ENCODE assay signal across 8 mouse cellular contexts in the genomic region with DNA sequence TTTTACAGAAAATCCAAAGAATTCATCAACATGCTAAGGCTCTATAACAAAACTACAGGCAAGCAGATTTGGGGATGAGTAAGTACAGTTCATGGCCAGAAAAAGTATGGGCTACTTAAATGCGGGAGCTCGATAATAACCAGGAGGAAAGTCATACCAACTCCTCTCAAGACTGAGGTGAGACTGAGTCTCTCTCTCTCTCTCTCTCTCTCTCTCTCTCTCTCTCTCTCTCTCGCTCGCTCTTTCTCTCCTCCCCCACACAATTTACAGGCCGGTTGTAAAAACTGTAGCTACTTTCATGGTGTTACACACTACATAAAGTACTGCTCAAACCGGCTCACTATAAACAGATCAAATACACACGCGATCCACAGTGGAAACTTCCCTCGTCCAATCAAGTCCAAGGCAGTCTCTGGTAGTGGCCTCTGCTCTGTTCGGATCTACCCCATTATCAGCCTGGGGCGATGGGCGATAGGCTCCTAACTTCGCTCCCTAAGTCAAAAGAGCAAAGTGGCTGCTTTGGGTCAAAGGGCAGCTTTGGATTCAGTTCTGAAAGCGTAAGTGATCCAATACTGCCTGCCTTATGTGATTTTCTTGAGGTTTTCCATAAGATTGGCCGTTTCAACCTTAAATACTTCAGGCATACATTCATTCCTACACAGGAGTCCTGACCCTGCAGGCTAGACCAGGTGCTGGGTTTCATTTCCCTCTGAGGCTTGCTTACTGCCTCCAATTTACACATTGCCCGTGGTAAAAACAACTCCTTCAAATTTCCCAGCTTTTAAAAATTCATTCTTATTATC. TPM values are rescaled to one million over a fixed set of nuclear protein-coding genes. Genes with fewer than 3 reads are reported as not detected.
DNase-seq lines count a peak whose midpoint lies in the region; ATAC-seq and TF ChIP-seq lines count a peak whose summit lies in the region.

No protein-coding gene starts in this region.

- H3K4me2 ChIP-seq in heart, embryonic 16.5 days (ENCODE audit: low read depth, low read length) = peak overlapping the region; percentile 92
- peak overlapping the region; percentile 72 for H3K4me2 ChIP-seq in liver, postnatal 0 days (ENCODE audit: low read depth, low read length)

- no peaks in the 10 kb centered on the region for H3K36me3 ChIP-seq in ES-Bruce4 (ENCODE audit: control insufficient read depth, insufficient read depth, low read length, poor library complexity, severe bottlenecking)
- H3K36me3 ChIP-seq in heart, embryonic 16.5 days (ENCODE audit: control insufficient read depth, insufficient read depth) = no peaks in the 10 kb centered on the region
- peaks cover 4% of the 10 kb centered on the region for H3K36me3 ChIP-seq in liver, postnatal 0 days (replicated peaks; ENCODE audit: insufficient read depth, low read length)
- H3K36me3 ChIP-seq in thymus, adult 2 months (ENCODE audit: control insufficient read depth, insufficient read depth, low read length) = no peaks in the 10 kb centered on the region

- TF ChIP-seq POLR2A in ES-Bruce4 (IDR thresholded peaks at IDR 0.05; ENCODE audit: insufficient read depth, low read length) = no peak
- no peak for TF ChIP-seq POLR2A in thymus, adult 2 months (IDR thresholded peaks at IDR 0.05; ENCODE audit: control insufficient read depth, extremely low read depth, insufficient read depth, low read length, poor library complexity)

- no peak for TF ChIP-seq EP300 in ES-Bruce4 (IDR thresholded peaks at IDR 0.05; ENCODE audit: insufficient read depth, low read depth, low read length)
- TF ChIP-seq EP300 in liver, postnatal 0 days (IDR thresholded peaks at IDR 0.05; ENCODE audit: low read depth) = no peak

- H3K27me3 ChIP-seq in ES-Bruce4 (ENCODE audit: control insufficient read depth, insufficient read depth, low read length, poor library complexity, severe bottlenecking) = no peaks in the 10 kb centered on the region; the same call in 1 of the 2 replicates
- H3K27me3 ChIP-seq in heart, embryonic 16.5 days (ENCODE audit: control insufficient read depth, insufficient read depth, low read length) = no peaks in the 10 kb centered on the region; the same call in 1 of the 2 replicates
- no peaks in the 10 kb centered on the region for H3K27me3 ChIP-seq in liver, postnatal 0 days (ENCODE audit: insufficient read depth, low read length)
- H3K27me3 ChIP-seq in thymus, adult 2 months (ENCODE audit: control insufficient read depth, insufficient read depth, low read length) = no peaks in the 10 kb centered on the region

- TF ChIP-seq CTCF in ES-Bruce4 (IDR thresholded peaks at IDR 0.05; ENCODE audit: low read depth, low read length) = no peak
- TF ChIP-seq CTCF in liver, postnatal 0 days (IDR thresholded peaks at IDR 0.05; ENCODE audit: low read depth) = no peak
- no peak for TF ChIP-seq CTCF in thymus, adult 2 months (IDR thresholded peaks at IDR 0.05; ENCODE audit: borderline replicate concordance, control insufficient read depth, extremely low read depth, insufficient read depth, low read length, poor library complexity)

- H3K4me3 ChIP-seq in ES-Bruce4 (ENCODE audit: low read depth, low read length) = peak overlapping the region; percentile 89
- H3K4me3 ChIP-seq in heart, embryonic 16.5 days (ENCODE audit: low read length) = peak overlapping the region; percentile 83
- H3K4me3 ChIP-seq in liver, postnatal 0 days (ENCODE audit: low read depth, low read length) = peak overlapping the region; percentile 84
- H3K4me3 ChIP-seq in thymus, adult 2 months (ENCODE audit: control insufficient read depth, insufficient read depth, low read length) = no peak overlapping the region

- H3K9ac ChIP-seq in ES-Bruce4 (ENCODE audit: low read depth, poor library complexity, severe bottlenecking) = peak overlapping the region; percentile 84
- H3K9ac ChIP-seq in heart, embryonic 16.5 days (ENCODE audit: low read length) = peak overlapping the region; percentile 80
- peak overlapping the region; percentile 85 for H3K9ac ChIP-seq in liver, postnatal 0 days (replicated peaks)

- ATAC-seq in heart, embryonic 16.5 days (replicated peaks; ENCODE audit: extremely low read depth, insufficient read depth, low FRiP score) = no peak
- ATAC-seq in liver, postnatal 0 days = peak; percentile 37
- ATAC-seq in frontal cortex, adult (ENCODE audit: low TSS enrichment) = no peak

- no peaks in the 10 kb centered on the region for H3K4me1 ChIP-seq in ES-Bruce4 (ENCODE audit: control insufficient read depth, insufficient read depth, low read length)
- peaks cover 8% of the 10 kb centered on the region for H3K4me1 ChIP-seq in heart, embryonic 16.5 days (ENCODE audit: control insufficient read depth, insufficient read depth, low read length)
- H3K4me1 ChIP-seq in liver, postnatal 0 days (ENCODE audit: insufficient read depth) = peaks cover 18% of the 10 kb centered on the region
- peaks cover 15% of the 10 kb centered on the region for H3K4me1 ChIP-seq in thymus, adult 2 months (replicated peaks; ENCODE audit: control insufficient read depth, insufficient read depth, low read length)

- peak; percentile 75 for DNase-seq in heart, adult 11 months
- no peak for DNase-seq in heart, adult 8-10 months (ENCODE audit: low spot score)
- DNase-seq in liver, postnatal 0 days = peak; percentile 54
- DNase-seq in thymus, postnatal 25 days = no peak
- DNase-seq in thymus, adult 2 months = no peak

- no peaks in the 10 kb centered on the region for H3K9me3 ChIP-seq in ES-Bruce4 (replicated peaks; ENCODE audit: control insufficient read depth, insufficient read depth, low read length, poor library complexity, severe bottlenecking)
- H3K9me3 ChIP-seq in heart, embryonic 16.5 days (replicated peaks; ENCODE audit: control insufficient read depth, low read length) = no peaks in the 10 kb centered on the region
- H3K9me3 ChIP-seq in liver, postnatal 0 days (ENCODE audit: low read length) = no peaks in the 10 kb centered on the region

- WGBS in heart, embryonic 16.5 days = 51% methylated on average over 16 of the region's 16 CpGs
- 33% methylated on average over 16 of the region's 16 CpGs for WGBS in liver, postnatal 0 days (ENCODE audit: insufficient replicate concordance)
- 83% methylated on average over 16 of the region's 16 CpGs for WGBS in thymus, adult 2 months

- no peak overlapping the region for H3K27ac ChIP-seq in ES-Bruce4 (ENCODE audit: insufficient read depth, low read length)
- H3K27ac ChIP-seq in heart, embryonic 16.5 days (ENCODE audit: low read length) = no peak overlapping the region
- peak overlapping the region; percentile 92 for H3K27ac ChIP-seq in liver, postnatal 0 days (ENCODE audit: low read depth)
- H3K27ac ChIP-seq in thymus, adult 2 months (ENCODE audit: control insufficient read depth, insufficient read depth, low read length) = no peak overlapping the region

RNA-seq across cellular contexts. Expression of gene Optn, which starts 1.2 kb away (rescaled TPM):
- total RNA-seq in heart, adult 8-10 months (2022) = 100 to 1,000 TPM in 1 of 4 experiments, 10 to 100 TPM in 3; 81.2 to 101 (median 95.0) TPM
- 12.4 and 13.3 TPM in 2 replicates for polyA plus RNA-seq in ES-Bruce4 (2011; ENCODE audit: insufficient read depth, insufficient read length, low read depth, missing spikeins)
- 17.9 TPM in 2 replicates for polyA plus RNA-seq in heart, embryonic 16.5 days (2015; fragmentation: Nextera tagmentation; extraction: Ambion mirVana)
- 41.0 and 42.0 TPM in 2 replicates for polyA plus RNA-seq in liver, postnatal 0 days (2015; fragmentation: Nextera tagmentation; extraction: Ambion mirVana)
- polyA plus RNA-seq in thymus, adult 2 months (2012; rRNA removed) = 1.4 TPM in 2 replicates

RNA-seq across cellular contexts. Expression of gene Mcm10, which starts 50.1 kb away (rescaled TPM):
- total RNA-seq in heart, adult 8-10 months (2022) = under 1 TPM; 0.22 to 0.72 (median 0.39) TPM
- polyA plus RNA-seq in ES-Bruce4 (2011; ENCODE audit: insufficient read depth, insufficient read length, low read depth, missing spikeins) = 91.6 and 92.8 TPM in 2 replicates
- 15.6 and 17.4 TPM in 2 replicates for polyA plus RNA-seq in heart, embryonic 16.5 days (2015; fragmentation: Nextera tagmentation; extraction: Ambion mirVana)
- polyA plus RNA-seq in liver, postnatal 0 days (2015; fragmentation: Nextera tagmentation; extraction: Ambion mirVana) = 10.5 and 12.2 TPM in 2 replicates
- polyA plus RNA-seq in thymus, adult 2 months (2012; rRNA removed) = 21.1 and 28.5 TPM in 2 replicates

Comparison
In these comparisons a context has a peak if more than half of its experiments do, and no peak if none do; other contexts are left out.
1. DNase-seq: peak in heart, adult 11 months (single experiment) and liver, postnatal 0 days (single experiment); none in heart, adult 8-10 months (single experiment), thymus, postnatal 25 days (single experiment) and thymus, adult 2 months (single experiment).
2. Peak in every context shown above with its lines, with median percentiles within 50 percentile points of each other: H3K9ac ChIP-seq.